Mouse (Mus musculus): ENCODE measurements around the gene Cd72.
A peak's percentile ranks its signal among the peaks of the same experiment; 100 is the strongest.

Cd72 gene

DNA sequence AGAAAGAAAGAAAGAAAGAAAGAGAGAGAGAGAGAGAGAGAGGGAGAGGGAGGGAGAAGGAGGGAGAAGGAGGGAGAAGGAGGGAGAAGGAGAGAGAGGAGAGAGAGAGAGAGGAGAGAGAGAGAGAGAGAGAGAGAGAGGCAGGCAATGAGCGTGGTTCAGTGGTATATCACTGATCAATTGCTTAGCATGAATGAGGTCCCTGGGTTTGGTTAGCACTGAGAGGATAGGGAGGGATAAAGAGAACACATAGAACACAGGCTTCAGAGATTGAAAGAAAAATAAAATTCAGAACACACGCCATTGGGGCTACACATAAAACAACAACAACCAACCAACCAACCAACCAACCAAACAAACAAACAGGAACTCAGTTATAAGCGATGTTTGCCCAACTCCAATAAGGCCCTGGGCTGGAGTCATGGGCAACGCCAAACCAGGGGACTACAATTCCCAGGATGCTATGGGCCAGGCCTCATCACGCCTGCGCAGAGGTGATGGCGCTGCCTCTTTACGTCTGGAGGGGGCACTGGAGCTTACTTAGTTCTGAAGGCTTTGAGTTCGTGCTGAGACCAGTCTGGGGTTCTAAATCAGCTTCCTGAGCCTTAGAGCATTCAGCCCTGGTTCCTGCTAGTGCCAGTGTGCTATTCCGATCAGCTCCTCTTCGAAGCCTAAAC, 23.6 kb upstream of the Cd72 start:
- DNase-seq: peak; percentile 80 to 87

DNA sequence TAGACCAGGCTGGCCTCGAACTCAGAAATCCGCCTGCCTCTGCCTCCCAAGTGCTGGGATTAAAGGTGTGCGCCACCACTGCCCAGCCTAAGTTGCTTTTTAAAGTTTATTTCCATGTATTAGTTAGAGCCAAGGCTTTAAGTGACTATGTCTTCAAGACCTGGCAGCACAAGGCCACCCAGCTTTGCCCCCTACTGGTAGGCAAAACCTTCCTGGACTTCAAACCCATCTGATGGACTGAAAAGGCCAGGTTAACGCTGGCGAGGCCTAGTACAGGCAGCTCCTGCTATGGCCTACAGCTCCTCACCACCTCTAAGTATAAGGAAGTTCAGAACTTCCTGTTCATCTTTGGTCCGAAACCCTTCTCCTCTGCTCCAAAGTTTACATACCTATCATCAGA, 22.2 kb upstream of the Cd72 start:
- no peak for DNase-seq

DNA sequence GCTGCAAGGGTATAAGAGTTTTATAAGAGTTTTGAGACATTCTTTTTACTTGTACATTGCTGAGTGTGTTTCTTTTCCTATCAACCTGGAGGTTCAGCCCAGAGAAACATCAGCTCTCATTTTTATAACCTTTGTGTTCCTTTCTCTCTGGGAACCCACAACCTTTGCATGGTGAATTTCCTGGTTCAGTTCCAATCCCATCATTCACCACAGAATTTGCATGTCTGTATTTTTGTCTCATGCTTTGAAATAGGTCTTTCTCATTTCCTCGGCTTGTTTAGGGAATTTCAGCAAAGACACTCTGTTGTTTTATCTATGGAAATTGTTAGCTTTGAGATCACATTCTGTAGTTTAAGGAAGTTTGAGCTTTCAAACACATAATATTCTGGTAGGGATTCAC, 19.2 kb upstream of the Cd72 start:
- no peak for DNase-seq

DNA sequence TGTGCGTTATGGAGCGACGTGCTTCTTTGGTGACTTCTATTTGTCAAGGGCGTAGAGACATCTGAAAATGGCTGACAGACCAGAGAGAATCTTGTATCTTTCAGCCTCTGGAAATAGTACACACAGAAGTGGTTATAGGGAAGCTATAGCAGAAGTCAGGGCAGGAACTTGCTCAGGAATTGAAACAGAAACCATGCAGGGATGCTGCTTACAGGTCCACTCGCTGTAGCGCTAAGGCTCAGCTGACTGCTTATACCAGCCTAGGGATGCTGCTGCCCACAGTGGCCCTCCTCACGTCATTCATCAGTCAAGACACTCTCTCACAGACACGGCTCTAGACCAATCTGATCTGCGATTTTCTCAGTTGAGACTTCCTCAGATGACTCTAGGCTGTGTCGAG, 15.9 kb upstream of the Cd72 start:
- no peak for DNase-seq

DNA sequence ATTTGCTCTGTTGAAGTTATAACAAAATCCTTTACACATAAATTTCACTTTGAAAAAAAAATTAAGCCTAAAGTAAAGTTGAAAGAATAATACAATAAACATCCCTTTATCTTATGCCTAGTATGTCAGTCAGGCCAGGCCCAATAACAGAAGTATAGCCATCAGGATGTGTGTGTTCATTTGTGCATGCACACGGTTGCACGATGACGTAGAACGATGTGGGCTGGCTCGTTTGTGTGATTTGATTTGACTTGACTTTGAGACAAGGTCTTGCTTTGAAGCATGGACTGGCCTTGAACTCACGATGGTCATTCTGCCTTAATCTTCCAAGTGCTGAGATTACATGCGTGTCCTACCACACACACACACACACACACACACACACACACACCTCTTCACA, 12.4 kb upstream of the Cd72 start:
- DNase-seq: no peak

DNA sequence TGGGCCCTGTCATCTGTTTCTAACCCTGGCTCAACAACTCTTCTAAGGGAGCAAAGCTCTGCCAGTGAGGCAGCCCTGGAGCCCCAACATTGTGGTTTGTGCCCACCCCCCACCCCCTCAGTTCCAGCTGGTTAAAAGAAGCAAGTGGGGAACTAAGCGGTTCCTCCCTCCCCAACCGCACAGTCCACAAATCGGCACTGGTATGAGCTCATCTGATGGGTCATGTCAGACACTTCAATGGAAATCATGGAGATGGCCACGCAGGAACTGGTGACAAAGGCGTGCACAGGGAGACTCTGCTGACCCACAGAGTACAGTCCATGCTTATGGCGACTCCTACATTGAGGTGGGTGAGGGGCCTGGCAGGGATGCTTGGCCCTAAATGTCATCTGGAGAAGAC, 11.5 kb upstream of the Cd72 start:
- DNase-seq: no peak

DNA sequence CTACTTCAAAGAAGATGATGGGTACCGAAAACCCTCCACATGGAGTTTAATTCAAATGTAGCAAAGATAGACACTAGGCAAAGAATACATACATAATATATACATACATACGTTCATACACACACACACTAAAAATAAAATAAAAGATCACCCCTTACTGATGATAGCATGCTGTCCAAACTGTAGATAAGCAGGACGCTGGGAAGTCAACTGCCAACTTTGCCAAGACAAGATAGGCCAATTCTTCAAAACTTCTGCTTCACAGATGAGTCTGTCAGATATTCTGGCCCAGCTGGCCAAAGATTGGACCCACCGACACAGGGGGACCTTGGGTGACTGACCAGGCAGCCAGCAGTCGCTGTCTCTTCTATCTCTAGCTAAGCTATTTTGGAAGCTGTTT, 8.7 kb upstream of the Cd72 start:
- no peak for DNase-seq

DNA sequence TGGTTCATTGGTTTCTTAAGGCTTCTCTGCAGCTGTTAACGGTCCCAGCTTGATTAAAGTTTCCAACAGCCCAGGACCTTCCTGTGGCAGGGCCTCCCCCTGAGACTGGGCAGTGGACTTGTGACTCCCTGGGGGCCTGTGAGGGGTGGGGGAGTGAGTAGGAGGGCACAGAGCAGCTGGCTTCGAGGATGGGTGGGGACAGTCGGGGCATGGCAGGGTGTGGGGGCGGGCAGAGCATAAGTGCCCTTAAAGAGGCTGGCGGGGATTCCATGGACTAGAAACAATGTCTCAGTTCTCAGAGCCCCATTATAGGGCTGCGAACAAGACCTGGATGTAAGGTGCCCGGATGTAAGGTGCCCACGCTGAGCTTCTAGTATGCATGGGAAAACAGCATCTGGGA, 2.7 kb upstream of the Cd72 start:
- no peak for DNase-seq

DNA sequence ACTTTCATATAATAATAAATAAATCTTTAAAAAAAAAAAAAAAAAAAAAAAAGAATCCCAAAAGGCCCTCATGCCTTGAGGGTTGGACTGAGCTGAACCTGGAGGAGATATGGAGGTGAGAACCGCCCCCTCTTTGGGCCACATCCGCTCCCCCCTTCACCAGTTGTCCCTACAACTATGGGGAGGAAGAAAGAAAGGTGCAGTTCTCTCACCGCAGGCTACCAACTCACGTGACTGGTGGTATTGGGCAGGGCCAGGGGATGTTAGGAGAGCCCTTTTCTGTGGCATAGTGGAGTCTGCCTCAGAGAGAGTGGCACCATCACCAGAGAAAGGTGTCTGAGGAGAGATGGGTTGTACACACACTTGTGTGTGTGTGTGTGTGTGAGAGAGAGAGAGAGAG, 2.0 kb upstream of the Cd72 start:
- peak; percentile 56 to 77 for DNase-seq

DNA sequence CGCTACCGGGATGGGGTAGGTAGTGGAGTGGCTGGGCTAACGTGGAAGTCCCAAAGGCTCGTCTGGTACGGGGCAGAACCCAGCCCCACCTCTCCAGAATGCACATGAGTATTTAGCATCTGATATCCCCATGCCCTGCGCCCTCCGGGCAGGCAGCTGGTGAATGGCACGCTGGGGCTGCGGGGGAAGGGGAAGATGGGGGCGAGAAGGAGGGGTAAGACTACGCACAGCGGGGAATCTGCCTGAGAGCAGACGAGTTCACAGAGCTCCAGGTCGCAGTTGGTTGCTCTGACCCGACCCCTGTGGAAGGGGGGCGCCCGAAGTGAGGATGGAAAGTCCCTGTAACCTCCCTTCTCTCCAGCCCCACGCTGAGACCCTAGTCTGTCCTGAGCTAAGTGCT, 1.0 kb downstream of the Cd72 start:
- no peak for DNase-seq

DNA sequence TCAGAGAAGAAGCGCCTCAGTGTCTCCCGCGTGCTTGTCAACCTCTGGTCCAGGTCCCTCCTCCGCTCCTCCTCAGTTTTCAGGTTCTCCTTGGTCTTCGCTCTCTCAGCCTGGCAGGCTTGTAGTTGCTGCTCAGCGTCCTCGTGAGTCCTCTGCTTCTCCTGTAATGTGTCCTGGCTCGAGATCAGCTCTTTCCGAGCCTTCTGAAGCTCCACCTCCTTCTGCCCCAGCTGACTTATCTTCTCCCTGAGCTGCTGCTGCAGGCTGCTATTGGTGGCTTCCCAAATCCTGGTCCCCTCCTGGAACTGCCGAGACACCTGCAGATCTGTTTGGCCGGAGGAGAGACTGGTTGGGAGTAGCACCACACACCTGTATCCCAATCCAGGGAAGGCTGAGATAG, 2.1 kb downstream of the Cd72 start:
- no peak for DNase-seq

DNA sequence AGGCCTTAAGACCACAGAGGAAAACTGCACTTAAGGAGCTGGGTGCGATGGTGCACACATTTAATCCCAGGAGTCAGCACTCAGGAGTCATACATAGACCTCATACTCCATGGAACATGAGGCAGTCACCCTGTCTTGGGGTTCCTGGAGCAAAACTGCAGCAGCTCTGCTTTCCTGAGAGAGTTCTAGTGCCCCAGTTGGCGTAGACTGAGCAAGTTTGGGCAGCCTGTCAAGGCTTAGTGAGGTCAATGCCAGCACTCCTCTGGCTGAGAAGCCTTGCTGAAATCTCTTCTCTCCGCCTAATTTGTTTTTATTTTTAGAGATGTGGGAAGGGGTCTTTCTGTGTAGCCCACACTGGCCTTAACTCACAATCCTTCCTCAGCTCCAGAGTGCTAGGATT, 5.9 kb downstream of the Cd72 start:
- no peak for DNase-seq

DNA sequence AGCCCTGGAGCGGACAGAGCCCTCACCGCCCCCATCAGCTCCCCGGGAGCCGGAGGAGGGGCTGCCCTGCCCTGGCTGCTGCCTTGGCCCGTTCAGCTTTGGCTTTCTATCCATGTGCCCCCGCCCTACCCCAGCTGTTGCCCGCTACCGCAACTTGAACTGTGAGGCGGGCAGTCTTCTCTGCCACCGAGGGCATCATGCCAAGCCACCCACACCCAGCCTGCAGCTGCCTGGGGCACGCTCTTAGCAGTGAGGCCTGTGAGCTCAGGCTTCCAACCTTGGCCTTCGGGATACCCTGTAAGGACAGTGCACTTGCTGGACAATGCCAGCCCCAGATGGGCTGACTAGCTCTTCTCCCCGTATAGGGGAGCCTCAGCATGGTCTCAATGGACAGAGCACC, 7.2 kb downstream of the Cd72 start:
- no peak for DNase-seq

DNA sequence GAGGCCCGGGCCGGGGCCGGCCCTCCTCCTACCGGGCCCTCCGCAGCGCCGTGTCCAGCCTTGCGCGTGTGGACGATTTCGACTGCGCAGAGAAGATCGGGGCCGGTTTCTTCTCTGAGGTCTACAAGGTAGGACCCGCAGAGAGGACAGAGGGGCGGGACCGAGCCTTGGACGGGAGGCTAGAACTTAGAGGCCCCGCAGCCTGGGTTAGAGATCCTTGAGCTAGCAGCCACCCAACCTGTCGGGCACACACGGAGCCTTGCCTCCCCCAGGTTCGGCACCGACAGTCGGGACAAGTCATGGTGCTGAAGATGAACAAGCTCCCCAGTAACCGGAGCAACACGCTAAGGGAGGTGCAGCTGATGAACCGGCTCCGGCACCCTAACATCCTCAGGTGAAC, 10.9 kb downstream of the Cd72 start:
- DNase-seq: no peak

DNA sequence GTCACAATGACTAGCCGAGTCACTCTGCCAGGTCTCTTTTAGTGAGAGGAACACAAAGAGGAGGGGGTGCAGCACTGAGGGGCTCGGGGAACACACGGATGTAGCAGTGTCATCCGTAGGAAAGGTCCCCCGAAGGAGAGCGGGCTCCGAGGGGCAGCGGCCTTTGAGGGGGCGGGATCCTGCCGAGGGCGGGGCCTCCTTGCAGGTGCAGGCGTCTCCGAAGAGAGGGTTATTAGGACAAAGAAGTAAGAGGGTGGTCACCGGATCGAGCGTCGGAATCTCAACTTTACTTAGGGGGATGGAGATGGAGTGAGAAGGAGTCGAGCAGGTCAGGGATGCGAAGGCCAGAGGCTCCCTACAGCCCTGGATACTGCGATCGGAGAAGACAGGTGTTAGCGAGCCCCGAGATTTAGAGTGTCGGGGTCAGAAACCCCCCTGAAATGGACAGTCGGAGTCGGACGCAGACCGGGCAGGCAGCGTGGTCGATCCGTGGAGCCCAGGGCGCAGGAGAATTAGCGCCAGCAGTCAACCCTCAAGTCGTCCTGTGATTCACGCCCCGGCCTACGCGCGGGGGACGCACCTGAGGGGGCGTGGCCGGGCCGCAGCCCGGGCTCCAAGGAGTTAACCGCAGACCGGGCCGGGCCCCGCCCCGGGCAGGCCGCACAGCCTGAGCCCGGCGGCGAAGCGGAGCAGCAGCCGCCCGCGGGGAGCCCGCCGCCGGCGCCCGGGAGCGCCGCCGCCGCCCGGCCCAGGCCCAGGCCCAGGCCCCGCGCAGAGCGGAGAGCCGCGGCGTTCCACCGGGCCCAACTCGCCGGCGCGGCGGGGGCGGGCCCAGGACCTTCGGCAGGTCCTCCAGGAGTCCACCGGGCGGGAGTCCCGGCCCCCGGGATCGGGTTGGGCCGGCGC, 11.7 kb downstream of the Cd72 start:
- peak in 1 of 2 experiments; percentile 62 for DNase-seq

DNA sequence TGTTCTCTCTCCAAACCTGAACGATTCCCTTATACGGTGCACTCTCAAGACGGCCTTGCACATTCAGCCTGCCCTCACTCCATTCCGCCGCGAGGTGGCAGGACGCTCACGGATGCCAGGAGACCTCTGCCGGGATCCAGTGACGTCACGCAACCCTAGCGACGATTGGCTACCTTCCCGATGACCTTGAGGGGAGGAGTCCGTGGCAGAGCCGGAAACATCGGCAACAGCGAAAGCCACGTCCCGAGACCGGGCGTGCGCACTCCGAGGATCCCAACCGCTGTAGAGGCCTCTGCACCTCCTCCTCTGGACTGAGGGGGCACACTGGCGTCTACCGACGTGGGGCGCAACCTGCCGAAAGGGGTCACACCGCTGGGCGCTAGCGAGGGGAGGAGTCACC, 12.4 kb downstream of the Cd72 start:
- peak; percentile 99 for DNase-seq

DNA sequence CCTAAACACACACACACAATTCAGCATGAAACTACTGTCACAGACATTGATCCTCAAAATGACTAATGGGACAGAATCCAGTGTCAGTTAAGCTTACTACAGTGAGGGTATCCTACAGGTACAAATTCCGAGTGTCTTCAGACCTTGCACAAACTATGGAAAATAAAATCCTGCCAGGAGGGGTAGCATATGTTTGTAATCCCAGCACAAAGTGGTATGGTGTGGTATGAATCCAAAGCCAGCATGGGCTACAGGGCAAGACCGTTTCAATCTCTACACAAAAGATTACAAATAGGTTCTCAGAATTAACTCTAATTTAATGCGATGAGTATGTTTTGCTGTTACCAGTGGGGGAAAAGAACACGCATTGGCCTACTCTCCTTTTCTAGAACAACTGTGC, 12.8 kb downstream of the Cd72 start, which contains the start of gene Tesk1:
Gene Tesk1, plus strand, starts transcription at position 301 of the 400 bp plus-strand sequence.
- no peak for DNase-seq

DNA sequence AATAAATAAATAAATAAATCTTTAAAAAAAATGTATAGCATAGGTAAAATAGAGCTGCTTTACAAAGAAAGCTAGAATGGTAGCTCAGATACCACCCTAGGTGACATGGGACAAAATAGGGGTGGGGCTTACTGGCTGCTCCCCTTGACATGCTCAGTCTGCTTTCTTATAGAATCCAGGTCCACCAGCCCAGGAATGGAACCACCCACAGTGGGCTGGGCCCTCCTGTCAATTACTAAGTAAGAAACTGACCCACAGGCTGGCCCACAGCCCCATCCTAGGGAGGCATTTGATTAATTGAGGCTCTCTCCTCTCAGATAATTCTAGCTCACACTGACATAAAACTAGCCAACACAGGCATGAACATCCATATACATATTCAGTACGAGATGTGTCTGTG, 21.6 kb downstream of the Cd72 start:
- no peak for DNase-seq

DNA sequence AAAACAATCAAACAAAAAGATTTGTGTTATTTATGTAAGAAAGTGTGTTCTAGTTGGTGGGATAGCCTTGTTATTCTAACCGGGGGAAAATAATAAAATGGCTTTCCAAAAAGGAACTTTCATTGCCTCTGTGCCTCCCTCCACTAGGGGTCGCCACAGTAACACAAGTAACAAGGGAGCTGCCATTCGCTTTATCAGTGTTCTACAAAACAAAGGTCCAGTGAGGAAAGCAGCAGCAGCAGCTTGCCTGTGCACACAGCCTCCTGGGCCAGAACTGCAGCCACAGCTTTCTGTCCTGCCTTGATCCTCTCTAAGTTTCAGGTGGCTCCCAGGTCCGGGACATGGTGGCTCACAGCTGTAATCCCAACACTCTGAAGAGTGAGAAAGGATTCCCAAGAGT, 22.7 kb downstream of the Cd72 start:
- no peak for DNase-seq

DNA sequence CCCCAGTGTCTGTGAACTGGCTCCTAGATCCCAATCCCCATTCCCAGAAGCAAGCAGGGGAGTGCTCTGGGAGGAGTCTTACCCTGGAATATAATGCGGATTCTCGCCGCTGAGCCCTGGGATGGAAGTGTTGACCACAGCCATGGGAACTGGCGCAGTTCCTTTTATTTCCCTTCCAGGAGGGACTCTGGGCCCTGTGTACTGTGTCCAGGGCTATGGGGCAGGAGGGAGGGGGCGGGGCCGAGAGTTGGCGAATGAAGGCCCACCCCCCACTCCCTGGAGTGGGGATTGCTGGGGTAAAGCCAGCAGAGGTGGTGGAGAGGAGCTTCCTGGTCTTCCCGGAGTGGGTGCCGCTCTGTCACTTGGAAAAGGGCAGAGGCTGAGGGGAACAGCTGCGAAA, 25.5 kb downstream of the Cd72 start, which contains the start of gene Fam166b:
Gene Fam166b, minus strand, starts transcription at position 189 of the 400 bp plus-strand sequence.
- no peak for DNase-seq

DNA sequence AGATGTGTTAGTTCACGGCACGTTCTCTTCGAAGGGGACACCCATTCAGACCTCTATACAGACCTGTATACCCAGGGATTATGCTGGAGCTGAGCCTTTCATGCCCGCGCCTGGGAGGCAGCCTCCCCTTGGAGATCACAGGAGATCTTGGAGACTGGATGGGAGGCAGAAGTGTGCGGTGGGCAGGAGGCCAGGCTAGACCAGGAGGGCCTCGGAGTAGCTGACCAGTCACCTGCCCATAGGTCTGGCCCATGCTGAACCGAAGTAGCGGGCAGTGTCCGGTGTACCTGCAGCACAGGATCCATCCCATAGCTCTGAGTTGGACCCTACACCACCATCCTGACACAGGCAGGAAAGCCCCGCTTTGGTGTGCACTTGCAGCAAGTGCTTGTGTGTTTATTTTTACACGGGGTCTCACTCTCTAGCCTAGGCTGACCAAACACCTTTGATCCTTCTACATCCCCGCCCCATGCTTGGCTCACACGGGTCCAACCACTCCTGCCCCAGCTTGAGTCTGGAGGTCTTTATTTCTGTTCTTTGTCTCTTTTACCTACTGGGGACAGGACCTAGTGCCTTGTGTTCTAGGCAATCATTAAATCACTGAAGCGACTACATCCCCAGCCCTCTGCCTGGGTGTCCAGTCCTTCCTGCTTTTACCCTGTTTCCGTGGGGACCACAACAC, 26.1 kb downstream of the Cd72 start:
- DNase-seq: peak in 1 of 2 experiments; percentile 28

DNA sequence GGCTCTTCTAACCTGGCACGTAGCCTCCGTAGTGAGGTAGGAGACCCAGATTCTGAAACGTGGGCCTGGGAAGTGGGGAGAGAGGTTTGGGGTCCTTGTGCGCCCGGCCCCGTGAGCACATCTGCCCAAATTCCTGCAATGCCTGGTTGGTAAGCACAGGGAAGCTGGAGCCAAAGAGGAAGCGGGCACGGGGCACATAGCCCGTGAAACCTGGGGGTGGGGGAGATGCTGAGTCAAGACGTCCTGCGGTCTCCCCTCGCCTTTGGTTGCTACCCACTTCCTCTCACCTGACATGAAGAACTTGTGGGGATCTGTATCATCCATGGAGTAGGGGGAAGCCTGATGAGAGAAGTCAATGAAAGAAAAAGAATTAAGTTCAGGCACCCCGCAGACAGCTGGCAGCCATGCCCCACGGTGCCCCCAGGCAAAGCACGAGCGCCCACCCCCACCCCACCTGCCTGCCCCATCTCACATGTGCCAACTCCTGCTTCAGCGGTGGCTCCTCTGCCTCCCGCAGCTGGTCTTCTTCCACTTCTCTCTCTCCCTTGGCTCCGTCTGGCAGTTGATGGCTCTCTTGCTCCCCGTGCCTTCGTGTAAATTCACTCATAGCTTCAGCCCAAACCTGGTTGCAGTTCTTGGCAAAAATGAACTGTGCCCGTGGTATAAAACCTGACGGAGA, 26.8 kb downstream of the Cd72 start:
- peak; percentile 76 to 86 for DNase-seq

DNA sequence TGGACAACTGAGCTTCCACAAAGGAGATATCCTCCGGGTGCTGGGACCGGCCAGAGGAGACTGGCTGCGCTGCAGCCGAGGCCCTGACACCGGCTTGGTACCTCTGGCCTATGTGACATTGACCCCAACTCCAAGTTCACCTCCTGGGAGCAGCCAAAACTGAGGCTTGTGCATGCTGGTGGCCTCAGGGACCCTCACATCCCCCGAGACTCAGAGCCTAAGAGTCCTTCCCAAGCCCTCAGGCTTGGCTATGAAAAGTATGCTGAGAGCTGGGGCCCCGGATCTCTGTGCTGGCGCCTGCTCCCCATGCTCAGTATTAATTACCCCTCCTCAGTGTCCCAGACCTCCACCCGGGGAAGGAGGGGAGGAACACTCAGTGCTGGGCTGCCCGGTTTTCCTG, 27.9 kb downstream of the Cd72 start:
- no peak for DNase-seq

All from thymus, adult 18-20 months (tissue).